Mouse (Mus musculus): ENCODE data around the gene Tbl1x. TPM values are rescaled to one million over a fixed set of nuclear protein-coding genes. Genes with fewer than 3 reads are reported as not detected.

Tbl1x gene
- total and polyA plus RNA-seq, 2 experiments from 2014 or later = 33.4 to 46.0 TPM

DNA sequence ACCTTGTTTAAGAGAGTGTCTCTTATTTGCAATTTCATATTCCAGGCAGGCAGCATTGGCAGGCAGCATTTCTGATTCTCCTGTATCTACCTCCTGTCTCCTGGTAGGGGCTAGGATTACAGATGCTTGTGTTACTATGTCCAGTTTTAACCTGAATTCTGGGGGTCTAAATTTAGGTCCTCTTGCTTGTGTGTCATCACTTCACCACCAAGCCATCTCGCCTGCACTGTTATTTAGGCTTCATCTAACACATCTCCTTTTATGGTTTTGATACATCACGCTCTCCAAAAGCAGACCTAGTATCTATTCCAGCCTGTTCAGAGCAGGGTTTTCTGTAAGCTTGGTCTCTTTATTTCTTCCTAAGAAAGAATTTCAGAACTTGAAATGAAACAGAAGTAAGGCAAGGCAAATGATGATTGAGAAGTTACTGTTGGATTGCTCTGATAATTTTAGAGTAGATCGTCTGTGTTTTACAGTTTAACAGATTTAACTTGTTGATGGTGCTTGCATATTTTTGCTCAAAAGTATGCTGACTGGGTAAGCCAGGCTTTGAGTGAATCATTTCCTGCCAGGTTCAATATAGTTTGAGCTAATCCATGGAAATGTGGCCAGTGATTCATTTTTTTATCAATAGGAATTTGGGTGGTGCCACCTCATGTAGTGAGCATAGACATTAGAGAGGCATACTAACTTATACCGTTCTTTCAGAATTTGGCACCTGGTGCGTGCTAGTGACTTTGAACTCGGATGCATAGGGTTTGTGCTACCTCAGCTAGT, 106.7 kb downstream of the Tbl1x start:
- no peaks in the 10 kb centered on the region for H3K9me3 ChIP-seq (ENCODE audit: low read length)
- WGBS = 89% methylated on average over 6 of the region's 6 CpGs
- H3K36me3 ChIP-seq (ENCODE audit: insufficient read depth, low read length) = no peaks in the 10 kb centered on the region
- H3K27ac ChIP-seq (ENCODE audit: low read depth, low read length) = no peak overlapping the region
- no peaks in the 10 kb centered on the region for H3K27me3 ChIP-seq (ENCODE audit: insufficient read depth, low read length)
- no peak overlapping the region for H3K4me2 ChIP-seq (ENCODE audit: low read depth, low read length, poor library complexity, severe bottlenecking)
- no peak overlapping the region for H3K9ac ChIP-seq (replicated peaks; ENCODE audit: low read length, poor library complexity, severe bottlenecking)
- no peak overlapping the region for H3K4me3 ChIP-seq (ENCODE audit: low read depth, low read length)
- ATAC-seq (ENCODE audit: low FRiP score) (no peak), DNase-seq (ENCODE audit: low spot score) (no peak)
- no peak for TF ChIP-seq CTCF (IDR thresholded peaks at IDR 0.05)
- H3K4me1 ChIP-seq (ENCODE audit: insufficient read depth, low read length) = no peaks in the 10 kb centered on the region

DNA sequence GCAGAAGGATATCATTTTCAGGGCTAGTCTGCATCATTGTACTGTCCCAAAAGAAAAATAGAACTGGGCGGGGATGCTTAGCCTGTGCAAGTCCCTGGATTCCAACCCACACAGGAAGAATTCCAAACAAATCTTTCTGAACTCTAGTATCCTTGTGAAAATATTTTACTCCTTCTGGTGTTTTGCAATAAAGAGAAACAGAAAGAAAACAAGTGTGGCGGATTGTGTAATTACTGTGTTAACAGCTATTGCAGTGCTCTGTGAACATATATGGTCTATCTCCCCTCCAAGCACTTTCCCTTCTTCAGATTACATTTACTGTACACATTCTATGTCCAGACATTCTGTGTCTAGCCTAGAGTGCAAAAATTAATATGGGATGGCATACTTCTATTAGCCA, 119.6 kb downstream of the Tbl1x start:
- no peak for TF ChIP-seq CTCF (IDR thresholded peaks at IDR 0.05)
- H3K4me2 ChIP-seq (ENCODE audit: low read depth, low read length, poor library complexity, severe bottlenecking) = no peak overlapping the region
- H3K36me3 ChIP-seq (ENCODE audit: insufficient read depth, low read length) = no peaks in the 10 kb centered on the region
- no peak overlapping the region for H3K27ac ChIP-seq (ENCODE audit: low read depth, low read length)
- ATAC-seq (ENCODE audit: low FRiP score) = no peak
- no peaks in the 10 kb centered on the region for H3K4me1 ChIP-seq (ENCODE audit: insufficient read depth, low read length)
- DNase-seq (ENCODE audit: low spot score) = no peak
- 92% methylated on average over 2 of the region's 2 CpGs for WGBS
- H3K27me3 ChIP-seq (ENCODE audit: insufficient read depth, low read length) = no peaks in the 10 kb centered on the region
- no peak overlapping the region for H3K4me3 ChIP-seq (ENCODE audit: low read depth, low read length)
- H3K9ac ChIP-seq (replicated peaks; ENCODE audit: low read length, poor library complexity, severe bottlenecking) = no peak overlapping the region
- H3K9me3 ChIP-seq (ENCODE audit: low read length) = no peaks in the 10 kb centered on the region

DNA sequence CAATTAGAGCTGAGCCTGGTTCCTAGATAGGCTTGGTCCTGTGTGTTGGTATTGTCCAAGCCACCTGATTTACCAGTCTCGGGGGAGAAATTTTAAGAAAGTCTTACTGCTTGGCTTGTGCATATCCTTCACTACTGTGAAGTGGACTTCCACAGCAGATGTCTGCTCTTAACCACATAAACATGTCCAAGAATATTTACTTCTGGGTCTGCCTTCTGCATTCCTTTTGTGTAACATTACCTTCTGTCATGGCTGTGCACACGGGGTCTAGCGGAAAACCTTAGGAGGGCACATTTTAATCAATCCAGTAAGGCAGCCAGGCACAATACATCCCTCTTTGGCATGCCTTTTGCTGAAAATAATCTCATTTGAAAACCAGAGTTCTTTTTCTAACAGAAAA, 125.7 kb downstream of the Tbl1x start:
- no peaks in the 10 kb centered on the region for H3K4me1 ChIP-seq (ENCODE audit: insufficient read depth, low read length)
- no peak overlapping the region for H3K4me3 ChIP-seq (ENCODE audit: low read depth, low read length)
- no peak for ATAC-seq (ENCODE audit: low FRiP score)
- 68% methylated on average over 3 of the region's 3 CpGs for WGBS
- no peak for TF ChIP-seq CTCF (IDR thresholded peaks at IDR 0.05)
- H3K4me2 ChIP-seq (ENCODE audit: low read depth, low read length, poor library complexity, severe bottlenecking) = no peak overlapping the region
- no peak for DNase-seq (ENCODE audit: low spot score)
- no peaks in the 10 kb centered on the region for H3K9me3 ChIP-seq (ENCODE audit: low read length)
- no peaks in the 10 kb centered on the region for H3K27me3 ChIP-seq (ENCODE audit: insufficient read depth, low read length)
- H3K9ac ChIP-seq (replicated peaks; ENCODE audit: low read length, poor library complexity, severe bottlenecking) = no peak overlapping the region
- H3K36me3 ChIP-seq (ENCODE audit: insufficient read depth, low read length) = no peaks in the 10 kb centered on the region
- H3K27ac ChIP-seq (ENCODE audit: low read depth, low read length) = no peak overlapping the region

DNA sequence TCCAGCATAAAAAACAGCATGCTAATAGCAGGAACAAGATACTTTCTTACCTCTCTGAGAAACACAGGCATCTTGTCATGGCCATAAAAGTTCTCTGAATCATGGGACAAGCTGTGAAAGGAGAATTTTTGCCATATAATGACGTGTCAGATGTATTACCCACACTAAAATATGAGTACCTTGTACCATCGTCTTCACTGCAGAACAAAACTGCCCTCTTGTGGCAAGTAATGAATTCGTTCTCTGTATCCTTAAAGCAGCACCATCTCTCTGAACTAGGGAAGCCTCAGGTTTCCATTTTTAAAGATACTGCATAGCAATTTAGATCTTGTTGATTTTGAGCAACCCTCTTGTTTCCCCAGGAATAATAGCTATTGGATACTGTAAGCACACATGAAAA, 127.3 kb downstream of the Tbl1x start:
- H3K4me1 ChIP-seq (ENCODE audit: insufficient read depth, low read length) = no peaks in the 10 kb centered on the region
- WGBS = 11% methylated on average over 3 of the region's 3 CpGs
- H3K27ac ChIP-seq (ENCODE audit: low read depth, low read length) = no peak overlapping the region
- no peak overlapping the region for H3K4me2 ChIP-seq (ENCODE audit: low read depth, low read length, poor library complexity, severe bottlenecking)
- ATAC-seq (ENCODE audit: low FRiP score) (no peak), DNase-seq (ENCODE audit: low spot score) (peak; percentile 76)
- peak; percentile 82 for TF ChIP-seq CTCF (IDR thresholded peaks at IDR 0.05)
- H3K9me3 ChIP-seq (ENCODE audit: low read length) = no peaks in the 10 kb centered on the region
- no peak overlapping the region for H3K4me3 ChIP-seq (ENCODE audit: low read depth, low read length)
- H3K36me3 ChIP-seq (ENCODE audit: insufficient read depth, low read length) = no peaks in the 10 kb centered on the region
- H3K27me3 ChIP-seq (ENCODE audit: insufficient read depth, low read length) = no peaks in the 10 kb centered on the region
- no peak overlapping the region for H3K9ac ChIP-seq (replicated peaks; ENCODE audit: low read length, poor library complexity, severe bottlenecking)

DNA sequence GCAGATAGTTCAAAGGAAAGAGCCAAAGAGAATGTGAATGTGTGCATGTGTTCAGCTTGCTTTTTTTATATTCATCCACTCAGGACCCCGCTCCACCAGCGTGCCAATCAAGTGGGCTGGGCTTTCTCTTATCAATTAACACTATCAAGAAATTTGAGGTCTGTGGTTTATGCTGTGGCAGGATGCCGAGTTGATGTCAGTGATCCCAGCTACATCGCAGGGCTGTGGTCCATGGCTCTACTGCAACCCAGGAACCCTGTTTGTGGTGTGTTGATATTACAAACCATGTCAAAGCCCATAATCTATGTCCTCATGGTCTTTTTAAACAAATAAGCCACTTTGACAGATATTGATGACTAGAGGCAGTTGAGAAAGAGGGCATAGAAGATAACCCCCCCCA, 129.5 kb downstream of the Tbl1x start:
- ATAC-seq (ENCODE audit: low FRiP score) = no peak

DNA sequence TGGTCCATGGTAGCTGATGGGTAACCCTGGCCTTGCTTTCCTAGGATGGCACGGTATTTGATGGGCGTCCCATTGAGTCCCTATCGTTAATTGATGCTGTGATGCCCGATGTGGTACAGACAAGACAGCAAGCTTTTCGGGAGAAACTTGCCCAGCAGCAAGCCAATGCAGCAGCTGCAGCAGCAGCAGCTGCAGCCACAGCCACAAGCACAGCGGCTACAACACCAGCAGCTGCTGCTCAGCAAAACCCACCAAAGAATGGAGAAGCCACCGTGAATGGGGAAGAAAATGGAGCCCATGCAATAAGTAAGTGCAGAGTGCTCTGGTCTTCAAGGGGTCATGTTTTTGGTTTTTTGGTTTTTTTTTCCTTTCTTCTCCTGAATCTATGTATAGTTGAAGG, 135.4 kb downstream of the Tbl1x start:
- H3K27me3 ChIP-seq (ENCODE audit: insufficient read depth, low read length) = no peaks in the 10 kb centered on the region
- H3K27ac ChIP-seq (ENCODE audit: low read depth, low read length) = no peak overlapping the region
- H3K36me3 ChIP-seq (ENCODE audit: insufficient read depth, low read length) = no peaks in the 10 kb centered on the region
- H3K4me2 ChIP-seq (ENCODE audit: low read depth, low read length, poor library complexity, severe bottlenecking) = no peak overlapping the region
- H3K9me3 ChIP-seq (ENCODE audit: low read length) = no peaks in the 10 kb centered on the region
- WGBS = 95% methylated on average over 7 of the region's 7 CpGs
- TF ChIP-seq CTCF (IDR thresholded peaks at IDR 0.05) = no peak
- ATAC-seq (ENCODE audit: low FRiP score) (no peak), DNase-seq (ENCODE audit: low spot score) (no peak)
- no peaks in the 10 kb centered on the region for H3K4me1 ChIP-seq (ENCODE audit: insufficient read depth, low read length)
- H3K4me3 ChIP-seq (ENCODE audit: low read depth, low read length) = no peak overlapping the region
- H3K9ac ChIP-seq (replicated peaks; ENCODE audit: low read length, poor library complexity, severe bottlenecking) = no peak overlapping the region

More for the DNA sequence above, 129.5 kb downstream of the Tbl1x start:
- Histone ChIP-seq H3K9ac (replicated peaks; ENCODE audit: low read length, poor library complexity, severe bottlenecking) (no peak overlapping the region), H3K4me1 (ENCODE audit: insufficient read depth, low read length) (no peaks in the 10 kb centered on the region), H3K4me3 (ENCODE audit: low read depth, low read length) (no peak overlapping the region), H3K36me3 (ENCODE audit: insufficient read depth, low read length) (no peaks in the 10 kb centered on the region), H3K4me2 (ENCODE audit: low read depth, low read length, poor library complexity, severe bottlenecking) (no peak overlapping the region), H3K27me3 (ENCODE audit: insufficient read depth, low read length) (no peaks in the 10 kb centered on the region), H3K9me3 (ENCODE audit: low read length) (no peaks in the 10 kb centered on the region), H3K27ac (ENCODE audit: low read depth, low read length) (no peak overlapping the region)
- TF ChIP-seq CTCF (IDR thresholded peaks at IDR 0.05) = no peak
- DNase-seq (ENCODE audit: low spot score) = no peak
- 91% methylated on average over 4 of the region's 4 CpGs for WGBS

All from midbrain, postnatal 0 days (tissue).